Mouse (Mus musculus): ENCODE measurements around the gene Gstm2.
A peak's percentile ranks its signal among the peaks of the same experiment; 100 is the strongest.

Gstm2 gene

DNA sequence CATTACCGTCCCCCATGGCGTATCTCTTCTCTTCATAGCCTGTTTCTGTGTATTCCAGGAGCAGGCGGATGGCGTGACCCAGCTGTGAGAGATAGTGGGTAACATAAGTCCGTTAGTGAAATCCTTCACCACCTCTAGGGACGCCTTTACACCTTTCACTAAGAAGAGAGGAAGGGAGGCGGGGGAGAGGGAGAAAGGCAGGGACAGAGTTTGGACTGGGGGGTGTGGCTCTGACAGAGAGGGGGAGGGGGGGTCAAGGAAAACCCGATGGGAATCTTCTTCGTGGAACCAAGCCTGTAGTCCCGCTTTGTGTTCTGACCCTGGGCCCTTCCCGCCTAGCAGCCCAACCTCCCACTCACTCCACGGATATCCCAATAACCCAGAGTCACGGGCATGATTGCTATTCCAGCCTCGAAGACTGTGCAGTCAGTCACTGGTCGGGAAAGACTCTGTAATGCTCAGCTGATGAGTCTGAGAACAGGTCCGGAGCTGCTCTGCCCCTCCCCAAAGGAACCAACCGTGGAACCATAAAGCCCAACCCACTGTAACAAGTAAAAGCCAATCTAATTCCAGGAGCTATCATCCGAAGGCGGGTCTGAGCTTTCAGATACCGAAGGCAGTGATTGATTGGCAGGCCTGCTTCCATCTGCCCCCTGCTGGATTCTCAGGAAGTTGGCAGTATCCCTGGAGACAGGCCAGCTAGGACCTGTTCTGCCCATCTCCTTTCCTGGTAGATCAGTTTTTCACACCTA, 42.8 kb downstream of the Gstm2 start, which contains the start of gene Gstm6:
Gstm6 (minus strand) TSS at position 511 of the 752 bp plus-strand sequence.
- DNase-seq (ENCODE audit: low spot score in 2 of 2), result no peak

DNA sequence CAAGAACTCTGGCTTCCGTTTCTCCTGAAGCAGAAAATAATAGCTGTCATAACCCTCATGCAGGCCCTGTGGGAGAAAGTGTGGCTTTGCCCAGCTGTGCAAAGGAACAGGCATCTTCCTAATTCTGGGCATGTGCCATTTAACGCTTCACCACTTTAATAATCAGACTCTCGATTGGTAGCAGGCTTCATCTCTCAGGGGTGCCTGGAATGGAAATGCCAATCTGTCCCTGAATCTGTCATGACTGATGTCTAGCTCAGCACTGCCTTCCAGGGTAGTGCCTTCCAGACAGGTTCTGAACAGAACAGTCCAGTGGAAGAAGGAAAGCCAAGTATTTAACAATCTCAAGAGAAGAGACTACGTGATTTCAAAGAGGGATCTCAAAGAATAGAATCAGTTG, 45.0 kb downstream of the Gstm2 start:
- DNase-seq (ENCODE audit: low spot score in 2 of 2), result no peak

DNA sequence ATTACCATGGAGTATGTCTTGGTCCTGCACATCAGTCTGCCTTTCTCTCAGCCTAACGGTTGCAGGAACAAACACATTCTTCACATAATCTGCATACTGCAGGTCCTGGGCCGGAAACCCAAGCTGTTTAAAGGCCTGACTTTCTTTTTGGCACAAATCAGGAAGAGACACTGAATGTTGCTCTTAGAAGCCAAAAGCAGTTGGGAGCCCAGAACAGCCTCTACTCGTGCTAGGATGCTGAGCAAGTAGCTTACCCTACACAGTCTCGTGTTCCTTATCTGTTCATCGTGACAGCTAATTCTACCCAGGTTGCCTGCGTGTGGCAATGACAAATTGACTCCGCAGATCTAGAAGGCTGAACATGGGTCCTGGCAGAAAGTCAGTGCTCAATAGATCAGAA, 45.7 kb downstream of the Gstm2 start:
- DNase-seq (ENCODE audit: low spot score in 2 of 2), result no peak

DNA sequence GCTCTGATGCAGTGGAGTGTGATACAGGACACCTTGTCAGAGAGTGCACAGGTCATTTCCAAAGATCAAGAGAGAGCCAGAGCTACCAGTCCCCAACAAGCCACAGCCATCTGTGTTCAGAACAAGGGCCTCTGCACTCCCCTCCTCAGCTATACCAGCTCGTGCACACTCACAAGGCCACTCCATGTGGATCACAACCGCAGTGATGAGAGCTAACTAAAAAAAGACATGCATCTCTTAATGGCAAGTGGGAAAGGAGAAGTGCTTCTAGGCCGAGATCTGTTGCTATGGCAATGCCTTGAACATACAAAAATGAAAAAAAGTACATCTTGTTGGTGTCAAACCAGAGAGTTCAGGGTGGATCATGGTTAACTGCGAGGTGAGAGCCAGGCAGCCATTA, 46.4 kb downstream of the Gstm2 start:
- peak; percentile 49 to 50 for DNase-seq (ENCODE audit: low spot score in 2 of 2)

DNA sequence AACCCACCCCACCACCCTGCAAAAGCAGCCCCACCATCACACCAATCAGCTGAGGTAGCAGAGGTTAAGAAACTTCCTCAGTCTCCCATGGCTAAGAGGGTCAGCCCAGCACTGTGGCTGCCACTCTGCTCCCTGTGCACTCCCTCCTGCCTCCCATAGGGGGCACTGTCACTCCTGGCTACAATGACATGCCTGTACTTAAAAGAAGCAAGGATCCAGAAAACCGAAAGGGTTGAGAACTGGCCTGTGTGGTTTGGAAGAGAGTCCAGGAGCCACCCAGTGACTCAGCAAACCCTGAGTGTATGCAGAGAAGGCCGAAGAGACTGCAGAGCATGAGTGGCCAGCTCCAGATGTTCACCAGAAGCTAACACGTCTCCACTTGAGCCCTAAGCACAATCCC, 46.9 kb downstream of the Gstm2 start:
- DNase-seq (ENCODE audit: low spot score in 2 of 2), result peak in 1 of 2 experiments; percentile 45

DNA sequence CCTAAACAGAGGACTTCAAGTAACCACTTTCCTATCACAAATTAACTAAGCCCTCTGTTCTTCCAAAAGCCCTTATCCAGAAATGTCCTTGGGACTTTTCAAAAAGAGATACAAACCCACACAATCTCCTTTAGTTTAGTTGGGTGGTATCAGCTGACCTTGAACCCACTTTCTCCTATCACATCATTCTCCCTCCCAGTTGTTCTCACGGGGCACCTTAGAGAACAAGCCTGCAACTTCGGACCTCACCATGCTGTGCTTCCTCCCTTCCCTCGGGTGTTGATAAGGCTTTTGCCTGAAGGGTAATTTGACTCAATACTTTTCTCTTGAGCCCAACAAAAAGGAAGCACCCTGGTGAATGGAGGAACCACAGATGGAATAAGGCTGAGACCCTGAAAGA, 50.4 kb downstream of the Gstm2 start:
- DNase-seq (ENCODE audit: low spot score in 2 of 2), result no peak

DNA sequence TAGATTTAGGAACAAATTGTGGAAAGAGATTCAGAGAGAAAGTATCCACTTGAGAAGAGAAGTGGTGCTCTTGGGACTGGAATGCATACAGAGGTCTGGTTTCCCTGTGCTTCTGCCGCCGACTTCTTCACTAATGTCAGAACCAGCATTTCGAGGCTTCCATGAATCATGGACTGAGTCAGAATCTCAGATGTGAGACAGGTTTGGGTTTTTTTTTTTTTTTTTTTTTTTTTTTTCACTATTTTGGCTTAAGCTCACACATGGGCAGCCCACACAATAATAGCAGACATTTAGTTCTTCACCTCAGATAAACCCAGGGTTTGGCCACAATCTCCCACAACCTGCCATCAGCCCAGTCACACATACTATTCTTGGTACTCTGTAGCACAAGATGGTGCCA, 51.0 kb downstream of the Gstm2 start:
- DNase-seq (ENCODE audit: low spot score in 2 of 2), result no peak

DNA sequence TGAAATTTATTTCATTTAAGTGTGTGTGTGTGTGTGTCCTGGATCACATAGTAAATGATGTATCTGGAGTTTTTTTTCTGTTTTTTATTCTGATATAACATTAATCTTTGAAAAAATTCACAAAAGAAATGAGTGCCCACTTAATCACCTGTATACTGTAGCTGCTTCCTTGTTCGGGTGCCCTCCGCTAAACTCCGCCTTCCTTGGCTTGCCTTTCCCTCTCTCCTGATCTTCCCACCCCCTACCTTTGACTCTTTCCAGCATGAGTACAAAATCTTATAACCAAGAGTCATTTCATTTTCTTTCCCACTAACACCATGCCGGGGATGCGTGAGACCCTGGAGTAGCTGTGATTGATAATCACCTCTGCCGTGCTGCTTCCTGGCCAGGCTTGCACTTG, 54.1 kb downstream of the Gstm2 start:
- no peak for DNase-seq (ENCODE audit: low spot score in 2 of 2)
